Mouse (Mus musculus): ENCODE results near the gene Eln. TPM values are rescaled to one million over a fixed set of nuclear protein-coding genes. Genes with fewer than 3 reads are reported as not detected.
A peak's percentile ranks its signal among the peaks of the same experiment; 100 is the strongest.

Eln gene
- polyA plus RNA-seq, 1 experiment from 2014 or later = 4.4 TPM

GRCm38 (mm10) chr5:134776551-134776950 is 29.4 kb upstream of the Eln start:
- H3K36me3 ChIP-seq (replicated peaks; ENCODE audit: control insufficient read depth, insufficient read depth, low read depth, low read length) = no peaks in the 10 kb centered on the region
- no peaks in the 10 kb centered on the region for H3K27me3 ChIP-seq (ENCODE audit: control insufficient read depth, insufficient read depth, low read length)
- H3K4me2 ChIP-seq (ENCODE audit: low read depth, low read length) = no peak overlapping the region
- 55% methylated on average over 12 of the region's 12 CpGs for WGBS
- H3K4me3 ChIP-seq (ENCODE audit: low read depth, low read length) = no peak overlapping the region
- peak; percentile 46 for DNase-seq (ENCODE audit: low spot score)
- H3K9me3 ChIP-seq (replicated peaks; ENCODE audit: control insufficient read depth, low read length) = no peaks in the 10 kb centered on the region
- no peaks in the 10 kb centered on the region for H3K4me1 ChIP-seq (ENCODE audit: control insufficient read depth, insufficient read depth, low read length)
- ATAC-seq (replicated peaks; ENCODE audit: insufficient number of reproducible peaks, low FRiP score, low TSS enrichment, low read depth) = no peak
- no peak overlapping the region for H3K27ac ChIP-seq (replicated peaks; ENCODE audit: low read depth, low read length)
- H3K9ac ChIP-seq (replicated peaks; ENCODE audit: low read length) = no peak overlapping the region

DNA sequence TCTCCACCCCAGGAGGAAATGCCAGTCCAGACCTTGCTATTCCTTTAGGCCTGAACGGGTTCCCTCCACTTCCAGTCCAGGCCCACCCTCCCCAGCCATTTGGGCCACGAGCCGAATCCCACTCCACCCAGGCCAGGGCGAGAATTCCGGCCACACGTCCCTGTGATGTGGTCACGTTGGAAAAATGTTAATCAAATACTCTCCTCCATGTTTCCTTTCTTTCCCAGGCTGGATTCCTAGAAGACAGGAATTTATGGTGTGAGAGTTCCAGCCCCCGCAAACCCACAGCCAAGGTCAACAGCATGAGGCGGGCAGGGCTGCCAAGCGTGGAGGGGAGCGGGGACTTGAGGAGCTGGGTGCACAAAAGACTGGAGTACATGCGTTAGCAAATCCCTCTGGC is 25.4 kb upstream of the Eln start:
- H3K9ac ChIP-seq (replicated peaks; ENCODE audit: low read length) = no peak overlapping the region
- H3K4me3 ChIP-seq (ENCODE audit: low read depth, low read length) = no peak overlapping the region
- H3K4me2 ChIP-seq (ENCODE audit: low read depth, low read length) = no peak overlapping the region
- WGBS = 90% methylated on average over 12 of the region's 12 CpGs
- ATAC-seq (replicated peaks; ENCODE audit: insufficient number of reproducible peaks, low FRiP score, low TSS enrichment, low read depth) = no peak
- no peaks in the 10 kb centered on the region for H3K9me3 ChIP-seq (replicated peaks; ENCODE audit: control insufficient read depth, low read length)
- H3K4me1 ChIP-seq (ENCODE audit: control insufficient read depth, insufficient read depth, low read length) = no peaks in the 10 kb centered on the region
- no peaks in the 10 kb centered on the region for H3K36me3 ChIP-seq (replicated peaks; ENCODE audit: control insufficient read depth, insufficient read depth, low read depth, low read length)
- no peak for DNase-seq (ENCODE audit: low spot score)
- no peak overlapping the region for H3K27ac ChIP-seq (replicated peaks; ENCODE audit: low read depth, low read length)
- H3K27me3 ChIP-seq (ENCODE audit: control insufficient read depth, insufficient read depth, low read length) = no peaks in the 10 kb centered on the region

DNA sequence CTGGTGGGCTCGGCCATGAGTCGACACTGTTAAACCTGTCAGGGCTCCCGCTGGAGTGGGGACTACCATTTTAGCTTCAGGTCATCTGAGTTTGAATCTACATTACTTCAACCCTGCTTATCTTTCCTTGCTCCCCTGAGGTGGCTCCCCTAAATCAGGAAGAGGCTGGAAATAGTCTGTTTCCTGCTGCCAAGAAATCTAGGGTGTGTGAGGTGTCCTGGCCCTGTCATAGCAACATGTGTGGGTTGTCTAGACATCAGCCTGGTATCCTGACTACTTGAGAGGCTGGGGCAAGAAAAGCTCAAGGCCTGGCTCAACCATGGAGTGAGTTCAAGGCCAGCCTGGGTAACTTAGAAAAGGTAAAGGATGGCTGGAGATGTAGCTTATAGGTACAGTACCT is 24.6 kb upstream of the Eln start:
- no peak overlapping the region for H3K4me2 ChIP-seq (ENCODE audit: low read depth, low read length)
- no peaks in the 10 kb centered on the region for H3K9me3 ChIP-seq (replicated peaks; ENCODE audit: control insufficient read depth, low read length)
- no peaks in the 10 kb centered on the region for H3K27me3 ChIP-seq (ENCODE audit: control insufficient read depth, insufficient read depth, low read length)
- H3K27ac ChIP-seq (replicated peaks; ENCODE audit: low read depth, low read length) = no peak overlapping the region
- no peaks in the 10 kb centered on the region for H3K4me1 ChIP-seq (ENCODE audit: control insufficient read depth, insufficient read depth, low read length)
- no peaks in the 10 kb centered on the region for H3K36me3 ChIP-seq (replicated peaks; ENCODE audit: control insufficient read depth, insufficient read depth, low read depth, low read length)
- no peak overlapping the region for H3K9ac ChIP-seq (replicated peaks; ENCODE audit: low read length)
- DNase-seq (ENCODE audit: low spot score) = no peak
- no peak overlapping the region for H3K4me3 ChIP-seq (ENCODE audit: low read depth, low read length)
- ATAC-seq (replicated peaks; ENCODE audit: insufficient number of reproducible peaks, low FRiP score, low TSS enrichment, low read depth) = no peak
- WGBS = 91% methylated on average over 3 of the region's 3 CpGs

DNA sequence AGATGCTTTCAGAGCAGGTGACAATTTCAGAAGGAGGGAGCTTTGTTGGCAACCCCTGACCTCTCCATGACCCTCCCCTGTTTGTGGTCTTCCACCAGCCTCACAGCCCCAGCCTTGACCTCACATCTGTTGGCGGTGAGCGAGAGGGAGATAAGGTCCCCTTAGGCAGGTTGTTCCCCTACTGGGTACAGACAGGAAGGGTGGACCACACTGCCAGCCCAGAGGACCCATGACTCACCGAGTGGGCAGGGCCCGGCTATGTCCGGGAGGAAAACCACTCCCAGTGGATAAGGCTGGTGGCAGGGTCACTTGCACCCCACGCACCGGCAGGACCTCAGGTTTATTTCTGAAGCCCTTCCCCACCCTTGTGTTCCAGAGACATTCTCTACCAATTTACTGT is 22.1 kb upstream of the Eln start:
- Histone ChIP-seq H3K27ac (replicated peaks; ENCODE audit: low read depth, low read length) (no peak overlapping the region), H3K36me3 (replicated peaks; ENCODE audit: control insufficient read depth, insufficient read depth, low read depth, low read length) (no peaks in the 10 kb centered on the region), H3K9ac (replicated peaks; ENCODE audit: low read length) (no peak overlapping the region), H3K27me3 (ENCODE audit: control insufficient read depth, insufficient read depth, low read length) (no peaks in the 10 kb centered on the region), H3K4me2 (ENCODE audit: low read depth, low read length) (no peak overlapping the region), H3K9me3 (replicated peaks; ENCODE audit: control insufficient read depth, low read length) (no peaks in the 10 kb centered on the region), H3K4me1 (ENCODE audit: control insufficient read depth, insufficient read depth, low read length) (no peaks in the 10 kb centered on the region), H3K4me3 (ENCODE audit: low read depth, low read length) (no peak overlapping the region)
- DNase-seq (ENCODE audit: low spot score) = no peak
- no peak for ATAC-seq (replicated peaks; ENCODE audit: insufficient number of reproducible peaks, low FRiP score, low TSS enrichment, low read depth)
- 86% methylated on average over 7 of the region's 7 CpGs for WGBS

GRCm38 (mm10) chr5:134765441-134765840 is 18.3 kb upstream of the Eln start:
- DNase-seq (ENCODE audit: low spot score) (no peak), ATAC-seq (replicated peaks; ENCODE audit: insufficient number of reproducible peaks, low FRiP score, low TSS enrichment, low read depth) (no peak)
- 88% methylated on average over 16 of the region's 16 CpGs for WGBS
- Histone ChIP-seq H3K27me3 (ENCODE audit: control insufficient read depth, insufficient read depth, low read length) (no peaks in the 10 kb centered on the region), H3K4me2 (ENCODE audit: low read depth, low read length) (no peak overlapping the region), H3K9ac (replicated peaks; ENCODE audit: low read length) (no peak overlapping the region), H3K4me1 (ENCODE audit: control insufficient read depth, insufficient read depth, low read length) (no peaks in the 10 kb centered on the region), H3K27ac (replicated peaks; ENCODE audit: low read depth, low read length) (no peak overlapping the region), H3K9me3 (replicated peaks; ENCODE audit: control insufficient read depth, low read length) (no peaks in the 10 kb centered on the region), H3K36me3 (replicated peaks; ENCODE audit: control insufficient read depth, insufficient read depth, low read depth, low read length) (no peaks in the 10 kb centered on the region), H3K4me3 (ENCODE audit: low read depth, low read length) (no peak overlapping the region)

DNA sequence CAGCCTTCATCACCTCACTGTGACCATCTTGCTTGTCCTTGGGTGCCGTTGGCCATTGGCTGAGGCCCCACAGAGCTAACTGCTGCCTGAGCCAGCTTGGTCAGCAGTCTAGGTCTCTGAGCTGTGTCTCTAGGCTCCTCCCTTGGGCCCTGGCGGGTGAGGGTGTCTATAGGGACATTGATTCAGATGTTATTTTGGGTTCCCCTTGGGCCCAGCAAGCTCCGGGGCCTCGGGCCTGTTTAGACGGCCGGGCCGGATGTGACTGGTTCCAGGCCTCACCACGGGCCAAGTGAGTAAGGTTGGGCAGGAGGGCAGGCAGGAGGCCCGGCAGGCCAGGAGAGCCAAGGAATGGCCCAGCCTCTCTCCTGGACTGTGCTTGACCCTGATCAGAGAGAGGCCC is 16.2 kb upstream of the Eln start:
- no peak for DNase-seq (ENCODE audit: low spot score)
- H3K27me3 ChIP-seq (ENCODE audit: control insufficient read depth, insufficient read depth, low read length) = no peaks in the 10 kb centered on the region
- H3K4me3 ChIP-seq (ENCODE audit: low read depth, low read length) = no peak overlapping the region
- no peak overlapping the region for H3K4me2 ChIP-seq (ENCODE audit: low read depth, low read length)
- ATAC-seq (replicated peaks; ENCODE audit: insufficient number of reproducible peaks, low FRiP score, low TSS enrichment, low read depth) = no peak
- H3K9me3 ChIP-seq (replicated peaks; ENCODE audit: control insufficient read depth, low read length) = no peaks in the 10 kb centered on the region
- no peak overlapping the region for H3K27ac ChIP-seq (replicated peaks; ENCODE audit: low read depth, low read length)
- no peaks in the 10 kb centered on the region for H3K4me1 ChIP-seq (ENCODE audit: control insufficient read depth, insufficient read depth, low read length)
- no peaks in the 10 kb centered on the region for H3K36me3 ChIP-seq (replicated peaks; ENCODE audit: control insufficient read depth, insufficient read depth, low read depth, low read length)
- H3K9ac ChIP-seq (replicated peaks; ENCODE audit: low read length) = no peak overlapping the region
- 82% methylated on average over 9 of the region's 9 CpGs for WGBS

DNA sequence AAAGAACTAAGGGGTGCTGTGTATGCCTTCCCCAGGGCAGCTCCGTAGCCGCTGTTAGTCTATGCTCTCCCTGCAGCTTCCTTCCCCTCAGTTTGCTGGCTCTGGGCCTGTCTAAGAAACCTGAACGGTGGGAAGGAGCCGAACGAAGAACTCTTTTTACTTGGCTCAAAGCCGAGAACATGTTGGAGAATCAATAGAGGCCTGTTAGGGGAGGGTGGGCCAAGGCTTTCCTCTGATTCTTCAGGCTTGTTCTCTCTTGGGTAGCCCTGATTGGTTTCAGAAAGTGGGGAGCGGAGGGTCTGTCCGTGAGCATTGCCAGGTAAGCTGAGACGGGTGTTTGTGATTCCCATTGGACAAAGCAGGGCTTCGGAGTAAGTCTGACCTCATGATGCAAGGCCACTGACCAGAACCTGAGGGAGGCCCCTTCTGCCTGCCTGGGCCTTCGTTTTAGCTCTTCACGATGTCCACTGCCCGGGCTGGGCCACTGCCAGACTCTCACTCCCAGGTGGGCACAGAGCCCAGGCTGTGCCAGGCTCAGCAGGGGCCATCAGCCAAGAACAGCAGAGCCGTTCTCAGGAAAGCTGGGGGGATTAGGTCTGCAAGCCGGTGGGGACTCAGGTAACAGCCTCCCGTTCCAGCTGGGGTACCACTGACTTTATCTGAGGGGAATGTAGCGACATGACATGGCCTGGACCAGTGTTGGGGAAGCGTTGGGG is 14.4 kb upstream of the Eln start:
- H3K9ac ChIP-seq (replicated peaks; ENCODE audit: low read length) = no peak overlapping the region
- DNase-seq (ENCODE audit: low spot score) = no peak
- H3K36me3 ChIP-seq (replicated peaks; ENCODE audit: control insufficient read depth, insufficient read depth, low read depth, low read length) = no peaks in the 10 kb centered on the region
- no peaks in the 10 kb centered on the region for H3K27me3 ChIP-seq (ENCODE audit: control insufficient read depth, insufficient read depth, low read length)
- H3K27ac ChIP-seq (replicated peaks; ENCODE audit: low read depth, low read length) = no peak overlapping the region
- H3K4me2 ChIP-seq (ENCODE audit: low read depth, low read length) = no peak overlapping the region
- H3K9me3 ChIP-seq (replicated peaks; ENCODE audit: control insufficient read depth, low read length) = no peaks in the 10 kb centered on the region
- WGBS = 76% methylated on average over 18 of the region's 18 CpGs
- H3K4me1 ChIP-seq (ENCODE audit: control insufficient read depth, insufficient read depth, low read length) = no peaks in the 10 kb centered on the region
- ATAC-seq (replicated peaks; ENCODE audit: insufficient number of reproducible peaks, low FRiP score, low TSS enrichment, low read depth) = no peak
- H3K4me3 ChIP-seq (ENCODE audit: low read depth, low read length) = no peak overlapping the region

GRCm38 (mm10) chr5:134756031-134756430 is 8.9 kb upstream of the Eln start:
- Histone ChIP-seq H3K9ac (replicated peaks; ENCODE audit: low read length) (no peak overlapping the region), H3K27ac (replicated peaks; ENCODE audit: low read depth, low read length) (no peak overlapping the region), H3K4me1 (ENCODE audit: control insufficient read depth, insufficient read depth, low read length) (no peaks in the 10 kb centered on the region), H3K4me2 (ENCODE audit: low read depth, low read length) (no peak overlapping the region), H3K4me3 (ENCODE audit: low read depth, low read length) (no peak overlapping the region), H3K9me3 (replicated peaks; ENCODE audit: control insufficient read depth, low read length) (no peaks in the 10 kb centered on the region), H3K36me3 (replicated peaks; ENCODE audit: control insufficient read depth, insufficient read depth, low read depth, low read length) (no peaks in the 10 kb centered on the region), H3K27me3 (ENCODE audit: control insufficient read depth, insufficient read depth, low read length) (no peaks in the 10 kb centered on the region)
- DNase-seq (ENCODE audit: low spot score) (no peak), ATAC-seq (replicated peaks; ENCODE audit: insufficient number of reproducible peaks, low FRiP score, low TSS enrichment, low read depth) (no peak)
- 19% methylated on average over 13 of the region's 13 CpGs for WGBS
